Mouse (Mus musculus) midbrain, embryonic 11.5 days (tissue): ENCODE measurements around the gene Nxf7. TPM values are rescaled to one million over a fixed set of nuclear protein-coding genes. Genes with fewer than 3 reads are reported as not detected.
"Not testable (repeated sequence)": the region's sequence is repeated elsewhere in the genome, so short reads cannot be mapped to it uniquely, and the experiment has no call there.

ENCODE experiments used
- ATAC-seq: fragments of 200-750 bp; cut with Nextera tagmentation; 2 replicates; pipeline ENCODE4 v1.8.0; 2017; ENCODE audit warnings: moderate TSS enrichment, moderate library complexity; ENCODE audit not compliant: low FRiP score
- DNase-seq: peaks from one replicate; pipeline ENCODE4 v3.0.0; 2015; ENCODE audit warnings: low spot score; ENCODE audit errors: missing footprints
- H3K27ac ChIP-seq: fragments of 300-500 bp; sonication (generic); 2 replicates; pipeline ENCODE4 v1.5.1; 2014; ENCODE audit warnings: low read depth, low read length
- H3K27me3 ChIP-seq: fragments of 300-500 bp; sonication (generic); 2 replicates; pipeline ENCODE4 v1.6.1; 2014; ENCODE audit warnings: mild to moderate bottlenecking, low read length, moderate library complexity, mixed read lengths; ENCODE audit not compliant: control insufficient read depth, insufficient read depth
- H3K36me3 ChIP-seq: fragments of 300-500 bp; sonication (generic); 2 replicates; pipeline ENCODE4 v1.6.1; 2014; ENCODE audit warnings: mild to moderate bottlenecking, low read length, moderate library complexity, mixed read lengths; ENCODE audit not compliant: control insufficient read depth, insufficient read depth
- H3K4me1 ChIP-seq: fragments of 300-500 bp; sonication (generic); 2 replicates; pipeline ENCODE4 v1.6.1; 2014; ENCODE audit warnings: low read length; ENCODE audit not compliant: control insufficient read depth, insufficient read depth
- H3K4me2 ChIP-seq: fragments of 300-500 bp; sonication (generic); 2 replicates; pipeline ENCODE4 v1.6.1; 2014; ENCODE audit warnings: mild to moderate bottlenecking, moderate library complexity
- H3K4me3 ChIP-seq: fragments of 300-500 bp; sonication (generic); 2 replicates; pipeline ENCODE4 v1.5.1; 2014; ENCODE audit warnings: low read depth, low read length
- H3K9ac ChIP-seq: fragments of 300-500 bp; sonication (generic); 2 replicates; pipeline ENCODE4 v1.6.1; 2014; ENCODE audit warnings: low read length
- H3K9me3 ChIP-seq: fragments of 300-500 bp; sonication (generic); 2 replicates; pipeline ENCODE4 v1.6.1; 2016; ENCODE audit warnings: low read length; ENCODE audit not compliant: control insufficient read depth
- WGBS: fragments of 180-500 bp; shearing (Covaris S2); extraction: QIAGEN DNeasy Blood & Tissue Kit; methylation state at CpG from one replicate; pipeline ENCODE4 v1.1.7; 2014; 5-methylcytosine and 5-hydroxymethylcytosine counted together
- polyA plus RNA-seq: library from polyadenylated mRNA; unstranded; fragments of >200 nt; fragmentation: Nextera tagmentation; extraction: Ambion mirVana; gene quantifications from 2 replicates; pipeline ENCODE4 v1.2.1, GENCODE M21; 2014

The Nxf7 gene
- polyA plus RNA-seq = not detected in 2 replicates

- H3K9me3 ChIP-seq = 0 out of 2 replicates have a peak, but pooled peaks cover 3% of the 10 kb centered on the region
- H3K36me3 ChIP-seq = no peaks in the 10 kb centered on the region
- H3K4me3 ChIP-seq = no peak within 1 kb of the TSS
- no peak within 1 kb of the TSS for H3K9ac ChIP-seq
- no peak within 1 kb of the TSS for H3K27ac ChIP-seq
- H3K4me1 ChIP-seq = no peaks in the 10 kb centered on the region
- H3K4me2 ChIP-seq = no peak within 1 kb of the TSS
- no peak for DNase-seq
- H3K27me3 ChIP-seq = no peaks in the 10 kb centered on the region
- ATAC-seq = no peak
- 80% methylated on average over 2 of the region's 2 CpGs for WGBS
Measured at GRCm38 (mm10) chrX:135598677-135599076, at the start of gene Nxf7. Nxf7 (minus strand) TSS chrX:135598777.

DNA sequence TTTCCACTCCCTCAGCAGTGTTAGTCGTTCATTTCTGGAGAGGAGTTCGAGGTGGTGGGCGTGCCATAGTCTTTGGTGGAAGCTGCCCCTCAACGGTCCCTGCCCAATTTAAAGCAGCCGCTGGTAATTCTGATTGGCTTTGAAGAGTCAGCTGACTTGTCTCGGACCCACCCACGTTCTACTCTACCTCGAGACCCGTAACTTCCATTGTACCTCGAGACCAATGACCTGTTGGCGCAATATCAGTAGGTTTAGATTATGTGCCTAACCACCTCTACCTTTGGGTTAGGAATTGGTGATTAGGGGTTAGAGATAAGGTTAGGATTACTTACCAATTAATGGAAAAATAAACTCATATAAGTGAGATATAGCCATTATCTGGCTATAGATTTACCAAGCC, 29.0 kb upstream of the Nxf7 start, which contains the start of gene Prame:
Gene Prame (minus strand): TSS at position 101 of the 400 bp plus-strand sequence.
- H3K4me2 ChIP-seq = no peak within 1 kb of the TSS
- H3K27me3 ChIP-seq = no peaks in the 10 kb centered on the region
- no peak within 1 kb of the TSS for H3K27ac ChIP-seq
- H3K36me3 ChIP-seq = no peaks in the 10 kb centered on the region
- no peak for DNase-seq
- no peak within 1 kb of the TSS for H3K9ac ChIP-seq
- H3K4me1 ChIP-seq = no peaks in the 10 kb centered on the region
- no peak for ATAC-seq
- H3K4me3 ChIP-seq = no peak within 1 kb of the TSS
- 83% methylated on average over 11 of the region's 11 CpGs for WGBS
- no peaks in the 10 kb centered on the region for H3K9me3 ChIP-seq

- not testable (repeated sequence) for H3K4me3 ChIP-seq, H3K9me3 ChIP-seq, H3K4me2 ChIP-seq, H3K4me1 ChIP-seq, H3K9ac ChIP-seq, DNase-seq, H3K27ac ChIP-seq, H3K36me3 ChIP-seq, H3K27me3 ChIP-seq, ATAC-seq
- 66% methylated on average over 3 of the region's 3 CpGs for WGBS
Measured at GRCm38 (mm10) chrX:135601298-135602029, 2.9 kb upstream of the Nxf7 start.

DNA sequence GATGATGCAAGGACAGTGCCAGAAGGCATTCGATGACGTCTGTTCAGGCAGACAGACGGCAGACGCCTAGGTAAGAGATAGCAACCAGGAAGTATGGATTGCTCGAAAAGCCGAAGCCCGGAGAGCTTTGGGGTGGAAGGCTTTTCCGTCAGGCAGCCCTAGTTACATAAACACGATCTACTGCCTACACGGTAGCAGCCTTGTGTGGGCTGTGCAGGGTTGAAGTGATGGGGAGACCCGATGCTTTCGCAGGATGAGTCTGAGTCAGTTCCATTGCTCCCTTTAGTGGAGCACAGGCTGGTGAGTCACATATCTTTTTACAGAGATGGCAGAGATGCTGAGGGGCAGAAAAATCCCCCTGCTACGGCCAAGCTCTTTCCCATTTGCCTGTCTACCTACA, 481 bp downstream of the Nxf7 start:
- Histone ChIP-seq H3K9ac (no peak overlapping the region), H3K4me2 (no peak overlapping the region), H3K4me1 (no peaks in the 10 kb centered on the region), H3K9me3 (0 out of 2 replicates have a peak, but pooled peaks cover 3% of the 10 kb centered on the region), H3K4me3 (no peak overlapping the region), H3K27me3 (no peaks in the 10 kb centered on the region), H3K36me3 (no peaks in the 10 kb centered on the region), H3K27ac (no peak overlapping the region)
- DNase-seq (no peak), ATAC-seq (no peak)
- WGBS = 91% methylated on average over 13 of the region's 13 CpGs

DNA sequence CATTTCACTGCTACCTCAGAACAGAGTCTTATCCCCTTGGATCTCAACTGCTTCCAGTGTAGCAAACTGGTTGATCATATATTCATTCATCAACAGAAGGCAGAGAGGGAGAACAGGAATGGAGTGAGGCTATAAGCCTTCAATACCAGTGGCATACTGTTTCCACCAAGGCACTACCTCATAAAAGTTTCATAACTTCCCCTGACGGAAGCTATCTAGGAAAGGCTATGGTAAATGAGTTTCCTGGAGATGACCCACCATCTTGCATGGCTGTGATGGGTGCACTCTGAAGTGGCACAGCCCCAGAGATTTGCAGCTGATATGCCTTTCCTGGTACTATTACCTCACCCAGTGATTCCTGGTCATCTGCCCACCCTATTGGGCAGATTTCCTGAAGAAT, 22.2 kb downstream of the Nxf7 start:
- no peaks in the 10 kb centered on the region for H3K4me1 ChIP-seq
- H3K9ac ChIP-seq = no peak overlapping the region
- no peak overlapping the region for H3K27ac ChIP-seq
- DNase-seq = no peak
- no peak overlapping the region for H3K4me3 ChIP-seq
- WGBS = 83% methylated on average over 1 of the region's 1 CpGs
- H3K27me3 ChIP-seq = no peaks in the 10 kb centered on the region
- H3K9me3 ChIP-seq = no peaks in the 10 kb centered on the region
- H3K36me3 ChIP-seq = no peaks in the 10 kb centered on the region
- ATAC-seq = no peak
- H3K4me2 ChIP-seq = no peak overlapping the region

GRCm38 (mm10) chrX:135574958-135575628, 23.5 kb downstream of the Nxf7 start:
- H3K9me3 ChIP-seq, H3K27ac ChIP-seq, H3K36me3 ChIP-seq, H3K27me3 ChIP-seq, H3K4me3 ChIP-seq, H3K9ac ChIP-seq, ATAC-seq, DNase-seq, H3K4me2 ChIP-seq, H3K4me1 ChIP-seq: not testable (repeated sequence)
- 76% methylated on average over 9 of the region's 9 CpGs for WGBS

GRCm38 (mm10) chrX:135574261-135574957, 24.2 kb downstream of the Nxf7 start:
- not testable (repeated sequence) for ATAC-seq, H3K27me3 ChIP-seq, H3K9me3 ChIP-seq, H3K36me3 ChIP-seq, H3K9ac ChIP-seq, H3K27ac ChIP-seq, H3K4me1 ChIP-seq, DNase-seq, H3K4me3 ChIP-seq, H3K4me2 ChIP-seq
- WGBS = 22% methylated on average over 8 of the region's 8 CpGs

- H3K4me3 ChIP-seq, H3K9me3 ChIP-seq, H3K27ac ChIP-seq, H3K27me3 ChIP-seq, H3K4me1 ChIP-seq, H3K4me2 ChIP-seq, H3K9ac ChIP-seq, H3K36me3 ChIP-seq: not testable (repeated sequence)
- ATAC-seq (peak; percentile 73; the same call in 1 of the 2 replicates), DNase-seq (peak; percentile 84)
- no CpG with 5 or more reads among the region's 2 CpGs for WGBS
Measured at GRCm38 (mm10) chrX:135569467-135569866, 29.1 kb downstream of the Nxf7 start.

- DNase-seq, H3K4me1 ChIP-seq, H3K9ac ChIP-seq, H3K4me3 ChIP-seq, H3K27ac ChIP-seq, H3K9me3 ChIP-seq, H3K27me3 ChIP-seq, H3K36me3 ChIP-seq, H3K4me2 ChIP-seq, ATAC-seq: not testable (repeated sequence)
- 59% methylated on average over 4 of the region's 4 CpGs for WGBS
Measured at GRCm38 (mm10) chrX:135564934-135565333, 33.6 kb downstream of the Nxf7 start.
